Mouse (Mus musculus) erythroblast, embryonic 14.5 days (primary cell): ENCODE measurements at regions not wholly inside any gene's neighbourhood (a gene's known extent, or its start where the extent isn't known, plus 50 kb on each side); places are given as distances from the start of the nearest gene placed in this dataset.

Source experiments
- H3K27me3 ChIP-seq: 2 replicates; pipeline ENCODE4 v1.6.1; 2012; ENCODE audit warnings: inconsistent platforms; ENCODE audit not compliant: control insufficient read depth
- H3K36me3 ChIP-seq: 2 replicates; pipeline ENCODE4 v1.6.1; 2012; ENCODE audit warnings: mild to moderate bottlenecking, inconsistent platforms; ENCODE audit not compliant: control insufficient read depth
- H3K4me1 ChIP-seq: 2 replicates; pipeline ENCODE4 v1.6.1; 2012; ENCODE audit warnings: inconsistent platforms; ENCODE audit not compliant: control insufficient read depth
- H3K4me3 ChIP-seq: replicated peaks from 2 replicates; pipeline ENCODE3; 2012; ENCODE audit warnings: moderate library complexity, mild to moderate bottlenecking, inconsistent platforms
- H3K9me3 ChIP-seq: 2 replicates; pipeline ENCODE4 v1.6.1; 2012; ENCODE audit warnings: low read length, inconsistent platforms, mixed read lengths; ENCODE audit not compliant: control insufficient read depth
- GATA1 ChIP-seq: IDR thresholded peaks from 2 replicates; pipeline ENCODE4 v1.6.1; 2012; ENCODE audit warnings: low read length, inconsistent platforms, mixed read lengths
- TAL1 ChIP-seq: IDR thresholded peaks from 3 replicates; pipeline ENCODE4 v1.6.1; 2012; ENCODE audit warnings: low read length, inconsistent platforms, mixed read lengths

DNA sequence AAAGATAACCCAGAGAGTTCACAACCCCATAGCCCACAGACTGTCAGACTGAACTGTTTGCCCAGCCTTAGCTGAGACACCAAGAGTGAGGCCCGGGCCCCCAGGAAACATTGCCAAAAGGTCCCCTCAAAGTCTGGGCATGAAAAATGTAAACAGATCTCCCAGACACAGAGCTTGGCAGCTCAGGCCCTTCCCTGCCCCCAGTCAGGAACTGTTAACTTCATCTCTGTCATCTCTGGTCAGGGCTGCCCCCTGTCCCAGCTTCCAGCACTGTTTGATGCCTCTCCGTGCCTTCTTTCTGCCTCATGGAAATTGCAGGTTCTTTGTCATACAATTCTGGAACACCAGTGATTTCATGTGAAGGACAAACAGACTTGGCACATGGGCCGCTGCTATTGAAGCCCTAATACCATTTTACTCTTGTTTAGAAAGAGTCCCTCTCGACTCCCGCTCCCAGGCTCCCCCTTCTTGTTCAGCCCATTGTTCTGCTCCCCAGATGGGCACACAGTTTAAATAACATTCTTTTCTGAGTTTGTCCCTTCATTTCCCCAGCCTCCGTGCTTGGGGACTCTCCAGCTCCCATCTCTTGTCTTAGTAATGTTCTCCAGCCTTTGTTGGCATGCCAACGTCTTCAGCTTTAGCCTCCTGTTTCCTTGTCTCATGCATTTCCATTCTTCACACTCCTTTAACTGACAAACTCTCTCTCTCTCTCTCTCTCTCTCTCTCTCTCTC, 100.4 kb upstream of the Ranbp3l start:
- Histone ChIP-seq H3K9me3 (no peaks in the 10 kb centered on the region), H3K4me1 (no peaks in the 10 kb centered on the region), H3K4me3 (no peak overlapping the region), H3K36me3 (no peaks in the 10 kb centered on the region), H3K27me3 (no peaks in the 10 kb centered on the region)
- no peak for TF ChIP-seq GATA1
- TF ChIP-seq TAL1, result no peak

DNA sequence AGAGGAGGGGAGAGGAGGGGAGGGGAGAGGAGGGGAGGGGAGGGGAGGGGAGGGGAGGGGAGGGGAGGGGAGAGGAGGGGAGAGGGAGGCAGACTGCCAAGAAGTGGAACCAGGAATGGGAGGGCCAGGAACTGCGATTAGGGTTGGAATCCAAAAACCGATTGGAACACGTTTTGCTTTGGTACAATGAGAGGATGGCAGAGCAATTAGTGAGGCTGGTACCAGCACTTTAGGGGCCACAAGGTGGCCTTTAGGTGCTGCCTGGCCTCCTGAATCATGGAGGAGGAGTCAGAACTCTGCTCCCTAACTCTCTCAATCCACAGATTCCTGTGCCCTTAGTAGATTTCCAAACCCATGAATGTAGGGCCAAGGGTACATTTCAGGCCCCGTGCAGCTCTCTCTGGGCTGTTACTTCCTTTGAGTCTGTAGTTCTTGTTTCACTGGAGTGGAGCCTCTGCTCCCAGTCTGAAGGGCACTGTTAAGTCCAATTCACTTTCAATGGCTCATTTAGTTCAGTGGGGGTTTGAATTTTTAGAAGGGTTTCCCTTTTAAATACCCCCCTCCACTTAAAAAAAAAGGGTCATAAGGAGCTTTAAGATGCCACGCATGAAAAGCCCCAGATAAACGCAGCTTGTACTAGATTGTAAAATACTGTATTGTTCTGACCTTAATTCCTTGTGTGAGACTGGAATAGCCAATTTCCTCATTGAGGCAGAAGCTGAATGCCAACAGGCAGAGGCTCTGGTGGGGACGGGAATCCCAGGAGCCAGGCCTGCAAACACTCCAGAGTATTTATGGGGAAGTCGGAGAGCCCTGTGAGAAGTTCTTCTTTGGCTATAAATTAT, 102.4 kb upstream of the Ranbp3l start:
- H3K4me1 ChIP-seq, result no peaks in the 10 kb centered on the region
- no peaks in the 10 kb centered on the region for H3K27me3 ChIP-seq
- TF ChIP-seq TAL1, result no peak
- no peak for TF ChIP-seq GATA1
- no peak overlapping the region for H3K4me3 ChIP-seq
- no peaks in the 10 kb centered on the region for H3K36me3 ChIP-seq
- H3K9me3 ChIP-seq, result no peaks in the 10 kb centered on the region

- TF ChIP-seq GATA1 (no peak), TAL1 (no peak)
These were observed 111.2 kb upstream of the Ranbp3l start for GRCm38 (mm10) chr15:8856419-8857084.

GRCm38 (mm10) chr15:8855511-8855910, 112.2 kb upstream of the Ranbp3l start:
- H3K36me3 ChIP-seq, result no peaks in the 10 kb centered on the region
- H3K27me3 ChIP-seq, result no peaks in the 10 kb centered on the region
- TF ChIP-seq GATA1, result no peak
- no peak for TF ChIP-seq TAL1
- peaks cover 6% of the 10 kb centered on the region for H3K9me3 ChIP-seq
- no peaks in the 10 kb centered on the region for H3K4me1 ChIP-seq
- no peak overlapping the region for H3K4me3 ChIP-seq

More at GRCm38 (mm10) chr15:8856419-8857084, 111.2 kb upstream of the Ranbp3l start:
- Histone ChIP-seq H3K27me3 (no peaks in the 10 kb centered on the region), H3K9me3 (peaks cover 6% of the 10 kb centered on the region), H3K4me1 (no peaks in the 10 kb centered on the region), H3K4me3 (no peak overlapping the region), H3K36me3 (no peaks in the 10 kb centered on the region)

GRCm38 (mm10) chr15:8854336-8854735, 113.4 kb upstream of the Ranbp3l start:
- Histone ChIP-seq H3K36me3 (no peaks in the 10 kb centered on the region), H3K4me1 (no peaks in the 10 kb centered on the region), H3K9me3 (peaks cover 6% of the 10 kb centered on the region), H3K4me3 (no peak overlapping the region), H3K27me3 (no peaks in the 10 kb centered on the region)
- TF ChIP-seq GATA1, result no peak
- TF ChIP-seq TAL1, result no peak

GRCm38 (mm10) chr15:8850996-8851395, 116.8 kb upstream of the Ranbp3l start:
- Histone ChIP-seq H3K36me3 (no peaks in the 10 kb centered on the region), H3K4me3 (no peak overlapping the region), H3K4me1 (no peaks in the 10 kb centered on the region), H3K9me3 (peaks cover 6% of the 10 kb centered on the region), H3K27me3 (no peaks in the 10 kb centered on the region)
- TF ChIP-seq TAL1 (no peak), GATA1 (no peak)

GRCm38 (mm10) chr15:8849413-8849812, 118.3 kb upstream of the Ranbp3l start:
- Histone ChIP-seq H3K4me1 (no peaks in the 10 kb centered on the region), H3K27me3 (no peaks in the 10 kb centered on the region), H3K9me3 (no peaks in the 10 kb centered on the region; the same call in 1 of the 2 replicates), H3K4me3 (no peak overlapping the region), H3K36me3 (no peaks in the 10 kb centered on the region)
- TF ChIP-seq GATA1 (no peak), TAL1 (no peak)

GRCm38 (mm10) chr15:8842129-8842528, 125.6 kb upstream of the Ranbp3l start:
- TF ChIP-seq TAL1 (no peak), GATA1 (no peak)
- no peaks in the 10 kb centered on the region for H3K36me3 ChIP-seq
- 0 out of 2 replicates have a peak, but pooled peaks cover 2% of the 10 kb centered on the region for H3K27me3 ChIP-seq
- no peaks in the 10 kb centered on the region for H3K4me1 ChIP-seq
- no peak overlapping the region for H3K4me3 ChIP-seq
- H3K9me3 ChIP-seq, result no peaks in the 10 kb centered on the region

DNA sequence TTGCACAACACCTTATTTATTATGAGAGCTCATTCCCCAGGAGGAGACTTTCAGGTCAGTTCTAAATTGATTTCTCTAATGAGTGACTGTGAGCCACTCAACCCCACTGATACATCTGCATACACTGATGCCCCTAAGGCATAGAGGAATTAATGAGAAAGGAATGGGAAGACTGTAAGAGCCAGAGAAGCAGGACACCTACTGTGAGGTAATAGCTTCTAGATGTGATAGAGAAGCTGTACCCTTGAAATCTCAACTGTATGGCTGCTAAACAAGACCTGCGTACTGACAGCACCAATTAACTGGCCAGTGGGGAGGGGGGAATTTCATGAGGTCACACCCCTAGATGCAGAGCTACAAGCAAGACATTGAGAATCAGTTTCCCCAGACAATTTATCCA, 128.3 kb upstream of the Ranbp3l start:
- H3K27me3 ChIP-seq, result 0 out of 2 replicates have a peak, but pooled peaks cover 2% of the 10 kb centered on the region
- H3K36me3 ChIP-seq, result no peaks in the 10 kb centered on the region
- H3K9me3 ChIP-seq, result no peaks in the 10 kb centered on the region
- no peaks in the 10 kb centered on the region for H3K4me1 ChIP-seq
- no peak overlapping the region for H3K4me3 ChIP-seq
- no peak for TF ChIP-seq GATA1
- no peak for TF ChIP-seq TAL1
